Mouse (Mus musculus) adrenal gland, adult 18-20 months (tissue): ENCODE measurements around the gene Tm4sf20. TPM values are rescaled to one million over a fixed set of nuclear protein-coding genes. Genes with fewer than 3 reads are reported as not detected.

Source experiments
- DNase-seq, 2 experiments: peaks; one replicate each; pipeline ENCODE4 v3.0.0; 2021 to 2022; ENCODE audit warnings: low spot score in 2 of 2
- long read RNA-seq, 2 experiments: library from polyadenylated mRNA; stranded (forward); transcript quantifications; one replicate each; pipeline ENCODE4 v2.0.0; 2021
- total RNA-seq, 2 experiments: library from RNA; stranded (reverse); gene quantifications; 1 replicate in 1 of 2; 2 replicates in 1 of 2; pipeline ENCODE4 v1.2.3; 2021

Gene Tm4sf20
- total RNA-seq: not detected
- long read RNA-seq, experiment 1: 0 reads
- long read RNA-seq, experiment 2: 0 reads

DNA sequence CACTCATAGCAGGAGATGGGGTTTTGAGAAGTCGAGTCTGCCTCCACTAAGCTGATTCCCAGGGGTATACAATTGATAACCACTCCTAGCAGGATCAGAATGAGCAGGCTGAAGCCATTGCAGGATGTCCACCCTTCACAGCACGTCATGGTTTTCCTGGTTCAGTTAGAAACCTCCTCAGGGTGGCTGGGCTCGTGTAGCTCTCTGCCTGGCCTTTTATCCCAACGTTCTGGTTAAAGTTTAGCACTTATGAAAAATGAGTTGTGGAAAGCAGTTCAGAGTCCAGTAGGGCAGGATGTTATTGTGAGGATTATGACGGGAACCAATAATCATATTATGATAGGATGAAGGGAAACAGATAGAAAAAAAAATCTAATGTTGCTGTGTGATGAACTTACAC lies at the start of gene Tm4sf20:
Gene Tm4sf20, minus strand, starts transcription at position 193 of the 400 bp plus-strand sequence.
- no peak for DNase-seq

DNA sequence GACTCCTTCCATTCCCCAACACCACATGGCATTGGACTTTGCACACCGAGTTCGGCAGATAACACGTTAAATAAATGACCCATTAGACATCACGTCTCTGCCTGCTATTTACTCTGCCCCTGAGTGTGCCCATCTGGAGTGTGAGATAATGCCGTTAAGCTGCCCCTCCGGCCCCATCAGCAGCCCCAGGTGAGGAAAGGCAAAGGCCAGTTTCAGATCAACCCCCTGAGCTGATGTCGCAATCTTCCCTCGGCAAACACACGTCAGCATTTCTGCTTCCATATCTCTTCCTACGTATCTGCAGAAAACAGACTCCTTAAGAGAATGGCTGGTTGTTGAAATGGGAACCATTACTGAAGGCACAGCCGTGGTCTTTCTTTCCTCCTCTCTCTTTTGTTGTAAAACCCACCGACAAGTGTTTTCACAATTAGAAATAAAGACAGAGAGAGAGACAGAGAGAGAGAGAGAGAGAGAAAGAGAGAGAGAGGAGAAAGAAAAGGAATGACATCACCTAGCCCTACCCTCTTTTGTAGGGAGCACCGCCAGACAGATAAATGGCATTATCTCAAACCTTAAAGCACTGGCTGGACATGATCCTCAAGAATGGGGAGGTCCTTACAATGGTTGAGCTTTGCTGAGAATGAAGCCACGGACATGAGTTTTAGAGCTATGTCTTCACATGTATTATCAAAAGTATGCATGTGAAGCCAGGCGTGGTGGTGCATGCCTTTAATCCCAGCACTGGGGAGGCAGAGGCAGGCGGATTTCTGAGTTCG lies 47.9 kb upstream of the Tm4sf20 start:
- DNase-seq: no peak

DNA sequence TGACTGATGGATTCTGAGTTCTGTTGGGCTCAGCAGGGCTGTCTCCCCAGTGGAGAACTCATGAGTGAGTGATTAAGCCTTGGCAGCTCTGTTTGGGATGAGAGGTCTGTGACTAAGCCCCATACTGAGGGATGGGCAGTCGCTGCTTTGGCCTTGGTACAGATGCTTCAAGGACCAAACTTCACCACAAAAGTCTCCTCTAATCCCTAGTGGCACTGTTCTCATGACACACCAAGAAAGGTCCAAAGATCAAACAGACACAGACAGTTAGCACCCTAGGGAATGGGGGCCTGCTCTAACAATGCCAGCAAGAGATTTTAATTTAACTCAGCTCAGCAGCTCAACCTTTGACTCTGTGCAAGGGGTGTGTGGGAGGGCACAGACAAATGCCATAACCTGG lies 43.5 kb upstream of the Tm4sf20 start:
- DNase-seq: no peak

DNA sequence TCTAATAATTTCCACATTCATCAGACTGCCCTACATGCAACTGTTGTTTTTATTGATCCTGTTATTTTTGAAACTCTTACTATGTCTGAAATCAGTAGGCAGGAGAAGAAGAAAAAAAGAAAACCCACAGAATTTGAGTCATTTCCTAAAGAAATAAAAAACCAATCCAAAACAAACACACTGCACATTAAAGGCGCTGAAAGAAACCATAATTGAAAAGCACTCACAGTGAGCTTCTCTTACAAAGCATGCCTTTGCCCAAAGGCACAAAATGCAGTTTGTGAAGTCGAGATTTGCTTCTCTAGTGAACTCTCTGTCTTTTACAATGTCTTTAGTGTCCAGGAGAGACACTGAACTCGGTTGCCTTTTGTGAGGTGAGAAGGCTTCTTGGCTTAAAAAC lies 40.3 kb upstream of the Tm4sf20 start:
- DNase-seq: no peak

DNA sequence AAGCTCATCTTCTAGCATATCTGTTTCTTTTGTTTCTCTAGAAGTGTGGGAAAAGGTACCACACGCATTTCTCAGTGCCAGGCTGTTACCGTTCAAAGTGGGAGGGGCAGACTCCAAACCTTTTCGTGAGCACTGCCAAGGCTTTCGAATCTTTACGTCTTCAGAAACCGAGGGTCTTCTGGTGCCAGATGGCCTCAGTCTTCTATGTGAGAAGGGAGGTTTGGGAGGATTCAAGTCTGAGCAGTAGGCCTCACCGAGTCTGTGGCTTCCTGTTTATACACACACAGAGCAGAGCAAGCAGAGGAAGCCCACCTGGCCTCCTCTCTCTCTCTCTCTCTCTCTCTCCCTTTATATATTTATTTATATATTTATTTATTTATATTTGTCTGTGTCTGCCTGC lies 38.9 kb upstream of the Tm4sf20 start:
- no peak for DNase-seq

DNA sequence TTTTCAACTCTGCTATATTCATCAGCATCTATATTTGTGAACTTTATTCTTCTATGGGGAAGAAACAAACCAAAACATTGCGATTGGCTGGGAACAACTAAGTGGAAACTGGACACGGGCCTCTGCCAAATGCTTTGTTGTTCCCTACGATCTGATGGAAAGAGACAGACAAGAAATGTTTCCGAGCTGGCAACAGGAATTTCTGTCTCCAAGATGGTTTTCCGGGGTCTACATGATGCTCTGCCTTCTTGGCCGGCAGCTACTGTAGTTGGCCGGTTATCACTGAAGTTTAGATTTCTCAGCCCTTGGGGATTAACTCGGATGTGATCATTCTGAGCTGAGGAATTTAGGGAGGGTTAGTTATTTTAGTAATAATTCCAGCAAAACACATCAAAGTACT lies 38.1 kb upstream of the Tm4sf20 start:
- no peak for DNase-seq

DNA sequence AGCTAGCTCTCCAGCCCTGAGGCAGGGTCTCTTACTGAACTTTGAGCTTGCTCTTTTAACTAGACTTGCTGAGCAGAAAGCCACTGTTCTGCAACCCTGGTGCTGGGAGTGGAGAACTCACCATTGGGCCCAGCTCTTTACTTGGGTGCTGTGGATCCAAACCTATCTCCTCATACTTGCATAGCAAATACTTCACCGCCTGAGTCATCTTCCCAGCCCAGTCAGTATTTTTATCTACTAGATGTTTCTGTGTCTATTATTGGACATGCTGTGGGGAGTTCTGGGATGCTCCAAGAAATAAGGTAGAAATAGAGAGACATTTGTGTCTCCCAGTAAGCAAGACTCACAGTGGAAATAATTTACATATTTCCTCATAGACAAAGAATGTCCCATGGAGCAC lies 35.8 kb upstream of the Tm4sf20 start:
- DNase-seq: no peak

DNA sequence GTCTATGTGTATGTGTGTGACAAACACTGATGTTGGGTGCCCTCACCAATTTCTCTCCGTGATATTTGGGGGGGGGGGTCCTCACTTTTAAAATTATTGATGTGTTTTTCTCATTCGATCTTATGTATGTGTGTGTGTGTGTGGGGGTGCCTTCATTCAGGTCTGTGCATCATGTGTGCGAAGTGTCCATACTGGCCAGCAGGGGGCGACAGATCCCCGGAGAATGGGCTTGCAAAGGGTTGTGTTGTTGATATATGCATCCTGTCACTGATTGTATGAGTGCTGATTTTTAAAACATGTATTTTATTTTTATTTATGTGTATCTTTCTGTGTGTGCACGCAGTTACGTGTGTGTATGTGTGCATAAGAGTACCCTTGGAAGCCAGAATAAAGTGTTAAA lies 35.3 kb upstream of the Tm4sf20 start:
- no peak for DNase-seq

DNA sequence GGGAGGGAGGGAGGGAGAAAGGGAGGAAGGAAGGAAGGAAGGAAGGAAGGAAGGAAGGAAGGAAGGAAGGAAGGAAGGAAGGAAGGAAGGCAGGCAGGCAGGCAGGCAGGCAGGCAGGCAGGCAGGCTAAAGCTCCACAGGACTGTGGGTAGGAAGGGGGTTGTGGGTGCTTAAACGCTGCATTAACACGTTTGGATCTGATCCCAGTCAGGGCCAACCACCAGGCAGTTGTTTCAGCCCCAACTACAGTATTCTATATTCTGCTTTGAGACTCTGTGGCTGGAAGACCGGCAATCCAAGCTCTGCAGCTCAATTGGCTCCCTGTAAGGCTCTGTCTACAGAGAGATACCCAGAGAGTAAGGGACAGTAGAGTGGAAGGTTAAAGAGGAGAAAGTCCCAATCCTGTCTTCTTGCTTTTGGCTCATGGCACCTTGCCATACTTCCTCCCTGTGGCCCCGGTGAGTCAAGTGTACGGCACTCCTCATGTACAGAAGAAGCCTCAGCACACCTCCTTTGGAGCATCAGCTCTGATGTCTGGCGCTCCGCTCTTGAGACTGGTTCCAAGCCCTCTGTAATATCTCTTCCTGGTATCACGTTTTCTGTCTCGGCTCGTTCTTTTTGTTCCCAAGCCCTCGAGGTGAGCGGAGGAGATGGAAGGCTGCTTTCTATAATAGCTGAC lies 33.0 kb upstream of the Tm4sf20 start:
- no peak for DNase-seq

DNA sequence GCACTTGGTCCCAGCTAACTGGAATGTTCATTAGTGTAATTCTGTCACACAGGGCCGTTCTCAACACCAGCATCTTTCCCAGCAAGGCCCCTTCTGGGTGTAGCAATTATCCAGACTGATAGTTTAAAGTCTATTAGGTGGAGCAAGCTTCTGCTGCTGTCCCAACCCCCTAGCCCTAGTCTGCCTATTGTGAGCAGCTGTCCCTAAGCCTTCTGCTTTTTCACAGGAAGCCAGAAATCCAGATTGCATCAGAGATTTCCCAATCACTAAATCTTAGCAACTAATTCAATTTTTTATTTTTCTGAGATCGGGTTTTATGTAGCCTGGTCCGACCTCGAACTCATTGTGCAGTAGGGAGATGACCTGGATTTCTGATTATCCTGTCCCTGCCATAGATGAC lies 30.7 kb upstream of the Tm4sf20 start:
- no peak for DNase-seq

DNA sequence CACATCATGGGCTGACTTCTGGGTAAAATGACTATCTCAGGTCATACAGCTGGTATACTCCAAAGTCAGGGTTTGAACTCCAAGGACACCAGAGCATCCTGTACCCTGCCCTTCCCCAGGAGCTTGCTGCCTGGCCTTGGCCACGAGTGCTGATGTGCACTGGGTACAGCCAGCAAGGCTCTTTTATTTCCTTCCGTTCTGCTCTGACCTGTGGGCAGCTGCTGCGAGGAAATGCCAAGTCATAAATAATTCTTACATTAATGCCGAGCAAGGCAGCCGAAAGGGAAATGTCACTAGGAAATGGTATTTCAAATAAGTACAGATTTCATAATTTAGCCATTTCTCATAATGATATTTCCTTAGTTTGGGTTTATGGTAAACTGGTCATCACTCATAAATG lies 30.0 kb upstream of the Tm4sf20 start:
- DNase-seq: peak; percentile 28 to 40

DNA sequence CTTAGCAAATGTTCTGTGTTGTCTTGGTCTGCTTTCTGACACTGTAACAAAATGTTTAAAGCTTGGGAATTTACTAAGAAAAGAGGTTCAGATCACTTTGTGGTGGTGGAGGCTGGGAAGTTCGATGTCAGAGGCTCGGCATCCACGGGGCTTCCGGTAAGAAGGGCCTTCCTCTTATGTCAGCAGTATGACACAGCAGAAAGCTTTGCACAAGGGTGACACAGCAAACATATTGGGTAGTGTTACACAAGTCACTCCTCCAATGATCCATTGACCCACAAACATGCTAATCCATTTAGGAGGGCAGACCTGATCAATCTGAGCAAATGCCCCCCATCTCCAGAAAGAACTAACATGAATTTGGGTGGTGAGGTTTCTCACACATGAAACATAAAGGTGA lies 28.8 kb upstream of the Tm4sf20 start:
- DNase-seq: no peak

DNA sequence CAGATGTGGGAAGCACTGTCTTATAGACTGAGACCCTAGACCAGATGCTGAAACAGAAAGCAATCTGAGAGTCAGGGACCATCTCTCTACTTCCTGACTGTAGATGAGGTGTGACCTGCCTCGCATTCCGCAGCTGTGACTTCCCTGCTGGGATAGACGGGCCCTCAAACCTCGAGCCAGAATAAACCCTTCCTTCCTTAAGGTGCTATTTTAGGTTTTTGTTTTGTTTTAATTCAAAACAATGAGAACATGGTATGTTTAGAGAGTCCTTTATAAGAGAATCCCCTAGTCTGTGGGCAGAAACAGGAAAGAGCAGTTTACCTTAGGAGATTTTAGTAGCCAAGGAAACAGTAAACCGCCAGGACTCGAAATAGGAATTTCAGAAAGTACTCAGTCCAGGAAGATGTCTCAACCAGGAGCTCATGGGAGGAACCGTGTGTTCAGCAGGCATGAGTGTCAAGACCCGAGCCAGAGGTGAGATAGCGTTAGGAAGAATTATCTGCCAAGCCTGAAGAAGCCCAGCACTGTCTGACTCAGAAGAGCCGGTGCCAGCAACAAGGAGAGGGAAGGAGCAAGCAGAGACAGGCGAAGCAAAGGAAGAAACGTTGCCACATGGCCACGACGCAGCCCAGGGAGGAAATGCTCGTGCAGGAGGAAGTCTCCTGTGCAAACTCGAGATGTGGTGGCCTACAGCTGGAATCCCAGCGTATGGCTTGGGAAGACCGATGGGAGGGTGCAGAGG lies 27.6 kb upstream of the Tm4sf20 start:
- DNase-seq: no peak

DNA sequence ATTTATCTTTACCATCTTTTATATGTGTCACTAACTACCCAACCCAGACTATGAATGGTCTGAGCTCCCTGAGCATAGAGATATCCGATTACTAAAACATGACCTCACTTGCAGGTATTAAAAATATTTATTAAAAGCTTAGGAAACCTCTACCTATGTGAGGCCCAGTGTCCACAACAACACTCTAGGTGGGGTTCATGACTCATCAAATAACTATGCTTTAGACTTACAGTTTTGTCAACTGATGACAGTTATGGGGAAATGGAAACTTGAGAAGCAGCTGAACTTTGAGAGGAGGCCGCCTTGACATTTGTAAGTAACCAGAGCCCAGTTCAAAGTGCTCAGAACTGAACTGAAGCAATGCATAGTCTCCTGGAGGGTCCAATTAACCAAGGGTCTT lies 26.9 kb upstream of the Tm4sf20 start:
- DNase-seq: no peak

DNA sequence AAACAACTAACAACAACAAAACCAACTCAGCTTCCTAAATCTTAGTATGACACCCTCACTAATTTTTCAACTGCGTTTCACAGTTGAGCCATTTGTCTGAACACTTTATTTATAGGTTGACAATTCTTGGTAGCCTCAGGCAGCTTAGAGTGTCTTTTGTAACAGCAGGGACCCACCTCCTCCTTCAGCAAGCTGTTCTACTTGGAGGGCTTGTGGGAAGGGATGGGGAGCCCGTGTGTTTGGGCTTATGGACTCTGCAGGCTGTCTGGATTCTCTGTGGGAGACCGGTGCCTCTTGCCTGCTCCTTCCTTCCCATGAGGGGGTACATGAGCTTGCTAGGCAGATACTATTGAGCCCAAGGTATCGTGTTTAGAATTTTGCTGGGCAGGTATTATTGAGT lies 25.7 kb upstream of the Tm4sf20 start:
- no peak for DNase-seq

DNA sequence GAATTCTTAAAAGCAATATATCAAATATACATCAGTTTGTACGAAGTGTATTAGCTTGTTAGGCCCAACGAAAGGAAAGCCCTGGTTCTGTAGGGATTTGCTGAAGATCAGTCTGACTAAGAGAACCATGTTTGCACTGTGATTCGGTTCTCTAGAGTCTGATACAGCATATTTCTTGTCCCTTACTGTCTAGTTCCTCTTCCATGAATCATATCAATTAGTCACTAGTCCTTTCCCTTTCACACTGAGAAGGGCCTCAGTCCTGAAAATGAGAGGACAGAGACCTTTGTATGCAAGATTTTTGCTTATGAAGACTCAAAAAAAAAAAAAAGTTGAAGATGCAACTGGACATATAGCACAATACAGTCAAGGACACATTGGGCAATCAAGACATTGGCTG lies 24.8 kb upstream of the Tm4sf20 start:
- no peak for DNase-seq

DNA sequence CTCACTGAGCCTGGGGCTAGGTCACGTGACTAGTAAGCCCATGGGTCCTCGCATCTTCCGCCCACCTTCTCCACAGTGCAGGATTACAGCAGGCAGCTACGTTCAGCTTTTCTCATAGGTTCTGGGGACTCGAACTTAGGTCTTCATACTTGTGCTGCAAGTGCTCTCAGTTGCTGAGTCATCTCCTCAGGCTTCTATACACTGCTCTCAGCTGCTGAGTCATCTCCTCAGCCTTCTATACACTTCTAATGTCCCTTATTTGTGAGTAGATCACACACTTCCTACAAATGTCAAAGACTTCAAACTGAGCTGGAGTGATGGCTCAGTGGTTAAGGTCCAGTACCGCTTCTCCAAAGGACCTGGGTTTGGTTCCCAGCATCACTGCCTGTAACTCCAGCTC lies 24.0 kb upstream of the Tm4sf20 start:
- no peak for DNase-seq

DNA sequence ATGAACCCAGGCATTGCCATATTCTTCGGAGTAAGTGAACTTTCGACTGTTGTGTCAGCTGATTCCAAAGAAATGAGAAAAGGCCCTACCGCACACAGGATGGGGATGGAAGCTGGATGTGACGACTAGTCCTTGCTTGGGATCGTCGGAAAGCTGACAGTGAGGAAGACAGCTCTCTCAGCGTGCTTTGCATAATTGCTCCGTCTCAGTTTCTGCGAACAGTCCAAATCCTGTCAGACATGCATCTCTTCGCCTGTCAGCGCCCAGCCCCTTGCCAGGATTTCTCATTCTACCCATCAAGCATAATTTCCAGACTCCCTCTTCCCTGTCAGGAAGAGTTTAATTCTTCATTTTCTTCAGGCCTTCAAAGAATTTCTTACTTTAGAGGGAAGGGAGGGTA lies 22.8 kb upstream of the Tm4sf20 start:
- no peak for DNase-seq

DNA sequence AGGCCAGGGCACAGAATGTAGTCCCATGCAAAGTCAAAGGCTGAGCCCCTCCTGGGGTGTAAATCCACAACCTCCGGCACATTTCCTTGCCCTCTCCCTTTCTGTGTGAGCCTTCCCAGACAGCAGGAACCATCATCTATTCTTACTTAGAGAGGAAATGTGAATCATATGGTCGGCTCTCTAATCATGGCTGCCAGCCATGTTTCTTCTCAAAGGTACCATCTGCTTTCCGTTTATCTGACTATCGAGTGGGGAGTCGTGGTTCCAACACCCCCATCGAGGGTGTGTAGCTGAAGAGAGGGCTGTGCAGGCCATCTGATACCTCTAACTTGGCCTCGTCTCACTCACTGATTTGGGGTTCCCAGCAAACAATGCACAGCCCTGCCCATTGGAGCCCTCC lies 19.8 kb upstream of the Tm4sf20 start:
- no peak for DNase-seq

DNA sequence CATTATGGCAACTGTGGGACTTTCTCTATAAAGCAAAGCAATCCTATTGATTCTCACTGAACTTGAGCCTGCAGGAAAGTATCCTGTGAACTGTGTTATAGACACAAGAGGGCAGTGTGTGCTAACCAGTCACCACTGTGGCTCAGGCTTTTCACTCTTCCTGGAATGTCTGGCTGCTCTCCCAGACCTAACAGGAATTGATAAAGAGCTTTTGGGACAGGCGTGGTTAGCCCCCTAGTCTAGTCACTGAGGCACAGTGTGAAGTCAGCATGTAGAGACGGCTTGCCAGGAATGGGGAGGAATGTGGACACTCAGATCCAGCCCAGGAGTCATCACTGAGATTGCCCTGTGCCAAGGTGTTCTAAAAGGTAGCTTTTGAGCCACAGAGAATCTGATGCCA lies 19.2 kb upstream of the Tm4sf20 start:
- DNase-seq: peak; percentile 43 to 45

DNA sequence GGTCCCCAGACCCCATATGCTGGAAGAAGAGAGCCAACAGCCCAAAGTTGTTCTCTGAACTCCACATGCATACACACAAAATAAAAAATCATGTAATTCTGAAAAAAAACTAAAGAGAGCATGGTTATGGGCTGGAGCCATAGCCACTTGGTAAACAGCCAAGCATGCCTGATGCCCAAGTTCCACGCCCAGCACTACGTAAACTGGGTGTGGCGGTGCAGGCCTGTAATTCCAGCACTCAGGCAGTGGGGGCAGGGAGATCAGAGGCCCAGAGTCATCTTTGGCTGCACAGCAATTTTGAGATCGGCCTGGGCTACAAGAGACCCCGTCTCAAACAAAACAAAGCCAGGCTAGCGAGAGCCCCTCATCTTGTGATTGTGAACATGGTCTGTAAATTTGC lies 17.3 kb upstream of the Tm4sf20 start:
- DNase-seq: no peak

DNA sequence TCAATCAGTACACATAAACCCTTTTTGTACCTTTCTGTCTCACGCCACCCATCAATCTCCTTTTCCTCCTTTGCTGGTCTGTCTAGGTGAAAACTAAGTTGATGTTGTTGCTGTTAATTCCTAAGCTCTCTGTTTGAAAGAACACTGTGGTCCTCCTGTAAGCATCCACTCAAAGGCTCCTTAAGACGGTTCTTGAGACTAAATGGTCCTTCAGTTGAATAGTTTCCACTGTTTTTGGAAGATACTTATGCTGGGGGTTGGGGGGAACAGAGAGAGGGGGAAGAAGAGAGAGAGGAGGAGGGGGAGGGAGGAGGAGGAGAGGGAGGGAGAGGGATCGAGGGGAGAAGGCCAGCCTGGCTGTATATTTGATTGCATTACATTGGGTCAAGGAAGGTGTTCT lies 15.3 kb upstream of the Tm4sf20 start:
- no peak for DNase-seq
